Mouse (Mus musculus): Measurements from ENCODE around the gene Pisd.

Gene Pisd

DNA sequence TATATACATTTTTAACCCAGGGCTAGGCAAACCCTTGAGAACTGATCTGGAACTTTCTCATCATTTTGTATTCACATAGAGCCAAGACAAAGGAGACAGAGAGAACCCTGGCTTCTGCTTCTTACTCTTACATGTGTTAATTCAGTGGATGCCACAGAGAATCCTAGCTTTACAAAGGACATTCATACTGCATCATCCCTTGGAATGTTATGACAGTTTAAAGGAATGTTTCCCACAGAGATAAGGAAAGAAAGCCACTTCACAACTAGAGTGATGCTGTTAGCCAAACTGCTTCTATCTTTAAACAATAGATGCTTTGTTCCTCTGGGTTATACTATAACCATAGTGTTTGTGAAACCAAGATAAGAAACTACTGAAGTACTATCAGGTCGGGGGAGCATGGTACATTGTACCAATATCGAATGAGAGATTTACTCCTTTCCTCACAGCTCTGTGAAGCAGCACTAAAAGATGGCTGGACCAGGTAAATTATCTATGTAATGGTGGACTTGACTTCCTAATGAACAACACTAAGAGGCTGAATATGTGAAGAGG is 79.1 kb downstream of the Pisd start:
- no peak for DNase-seq (ENCODE audit: low read depth)

DNA sequence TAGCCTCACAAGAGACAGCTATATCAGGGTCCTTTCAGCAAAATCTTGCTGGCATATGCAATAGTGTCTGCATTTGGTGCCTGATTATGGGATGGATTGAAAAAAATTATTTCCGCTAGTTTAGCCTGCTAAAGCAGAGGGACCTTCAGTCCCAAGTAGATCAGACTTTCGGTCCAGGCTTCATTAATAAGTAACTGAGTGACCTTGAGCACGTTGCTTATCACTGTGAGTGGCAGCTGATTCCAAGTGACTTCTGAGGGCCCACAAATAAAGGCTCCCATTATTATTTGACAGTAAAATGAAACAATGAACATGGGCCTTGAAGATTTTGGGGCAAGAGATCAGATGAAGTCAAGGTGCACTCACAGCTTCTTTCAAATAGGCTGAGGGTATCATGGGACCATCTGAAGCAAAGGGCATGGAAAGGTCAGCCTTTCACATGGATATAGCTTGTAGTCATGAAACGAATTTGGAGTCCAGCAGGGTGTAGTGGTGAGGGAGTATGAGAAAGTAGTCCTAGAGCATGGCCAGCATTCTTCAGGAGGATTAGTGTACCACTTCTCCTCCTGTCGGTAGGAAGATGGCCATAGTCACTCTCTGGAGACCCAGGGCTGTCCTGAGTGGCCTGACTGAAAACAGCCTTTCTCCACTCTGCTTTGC is 88.1 kb downstream of the Pisd start:
- DNase-seq (ENCODE audit: low read depth), result no peak

DNA sequence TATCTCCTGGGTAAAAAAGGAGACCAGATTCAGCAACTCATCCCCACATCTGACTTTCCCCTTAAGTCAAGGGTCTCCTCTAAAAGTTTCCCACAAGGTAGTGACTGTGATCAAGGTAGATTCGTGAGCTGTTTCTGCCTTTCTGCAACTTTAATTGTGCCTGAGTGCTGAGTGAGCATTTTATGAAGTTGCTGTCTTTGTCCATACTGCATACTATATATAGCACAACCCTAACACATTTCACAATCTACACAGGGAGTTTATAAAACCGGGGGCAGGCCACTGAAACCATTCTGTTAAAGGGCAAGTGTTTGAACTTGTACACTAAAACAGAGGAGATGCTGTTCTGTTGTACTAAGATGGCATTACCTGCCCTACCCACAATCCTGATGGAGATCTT is 92.0 kb downstream of the Pisd start:
- no peak for DNase-seq (ENCODE audit: low read depth)

All from 416B (cell line).